Comparison of ENCODE assay signal across 20 mouse cellular contexts in genomic region chr8:83994030-83994429, GRCm38 (mm10). TPM values are rescaled to one million over a fixed set of nuclear protein-coding genes. Genes with fewer than 3 reads are reported as not detected.
"Had no signal": no experiment of that assay in that cellular context is flagged by ENCODE, and none has a peak within 500 bp of the region (broad histone marks: within the 10 kb centered on the region; RNA-seq: fewer than 3 reads in every experiment).

No protein-coding gene starts in this region.

- H3K27ac ChIP-seq: kidney, embryonic 15.5 days; limb, embryonic 12.5 days; limb, embryonic 15.5 days; lung, embryonic 15.5 days; midbrain, embryonic 10.5 days; midbrain, embryonic 13.5 days; stomach, postnatal 0 days had no signal

- ATAC-seq: intestine, postnatal 0 days; midbrain, embryonic 13.5 days had no signal

- H3K4me3 ChIP-seq: kidney, embryonic 15.5 days; limb, embryonic 12.5 days; limb, embryonic 15.5 days; lung, embryonic 15.5 days; megakaryocyte, embryonic 14.5 days; midbrain, embryonic 10.5 days; midbrain, embryonic 13.5 days had no signal

- H3K4me2 ChIP-seq: kidney, embryonic 15.5 days; limb, embryonic 12.5 days; limb, embryonic 15.5 days; lung, embryonic 15.5 days; midbrain, embryonic 13.5 days had no signal

- H3K27me3 ChIP-seq: kidney, embryonic 15.5 days; limb, embryonic 15.5 days; lung, embryonic 15.5 days; megakaryocyte, embryonic 14.5 days had no signal

- DNase-seq: kidney, adult 2 months; kidney, postnatal 10 days; kidney, postnatal 4 days; left cerebral cortex, postnatal 4 days; lung, adult 18-20 months; lung, postnatal 10 days; lung, postnatal 36 days; thymus, adult 2 months; thymus, postnatal 14 days; thymus, postnatal 4 days had no signal

- H3K9ac ChIP-seq: kidney, embryonic 15.5 days; limb, embryonic 12.5 days; limb, embryonic 15.5 days; lung, embryonic 15.5 days; midbrain, embryonic 13.5 days had no signal

- H3K9me3 ChIP-seq: kidney, embryonic 15.5 days; limb, embryonic 12.5 days; limb, embryonic 15.5 days; lung, embryonic 15.5 days; megakaryocyte, embryonic 14.5 days; midbrain, embryonic 10.5 days; midbrain, embryonic 13.5 days had no signal

RNA-seq across cellular contexts. Expression of gene 2210011C24Rik, which starts 17.9 kb away (rescaled TPM):
- total RNA-seq: left cerebral cortex, postnatal 4 days had no signal
- polyA plus RNA-seq: limb, embryonic 12.5 days; neural tube, embryonic 11.5 days had no signal
